Mouse (Mus musculus): ENCODE measurements at regions not wholly inside any gene's neighbourhood (a gene's known extent, or its start where the extent isn't known, plus 50 kb on each side); places are given as distances from the start of the nearest gene placed in this dataset.

DNA sequence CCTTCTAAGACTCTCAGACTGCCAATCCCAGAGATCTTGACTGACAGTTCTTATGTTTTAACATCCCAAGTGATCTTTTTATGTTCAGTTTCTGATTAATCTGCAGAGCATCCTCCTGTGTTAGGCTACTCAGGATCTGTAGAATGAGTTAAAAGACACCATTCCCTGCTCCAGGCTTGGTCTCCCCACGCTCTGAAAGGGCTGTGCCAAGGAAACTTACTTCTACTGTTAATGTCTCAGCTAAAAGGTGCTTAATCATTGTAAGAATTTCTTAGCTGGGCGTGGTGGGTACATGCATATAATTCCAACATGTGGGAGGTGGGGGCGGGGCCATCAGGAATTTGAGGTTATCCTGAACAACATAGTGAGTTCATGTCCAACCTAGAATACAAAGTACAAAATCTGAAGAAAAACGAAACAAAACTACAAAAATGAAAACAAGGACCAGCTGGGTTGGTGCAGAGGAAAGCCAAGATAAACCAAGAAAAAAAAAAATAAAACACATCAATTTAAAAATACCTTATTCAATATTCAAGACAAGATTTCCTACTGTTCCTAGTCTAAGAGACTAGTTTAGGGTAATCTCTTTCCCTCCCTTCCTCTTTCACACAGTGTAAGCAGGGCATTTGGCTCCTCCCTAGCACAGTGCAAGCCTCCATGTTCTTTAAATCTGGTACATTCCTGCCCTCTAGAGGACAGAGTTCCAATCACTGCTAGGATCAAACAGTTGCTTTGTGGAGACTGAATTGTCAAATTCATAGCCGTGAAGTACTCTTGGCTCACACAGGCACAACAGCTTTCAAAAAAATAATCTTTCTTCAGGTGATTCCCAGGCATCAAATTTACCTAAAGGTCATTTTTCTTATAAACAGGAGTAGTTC, 286.9 kb upstream of the Actbl2 start:
- 0 out of 2 replicates have a peak, but pooled peaks cover 4% of the 10 kb centered on the region for H3K4me1 ChIP-seq (ENCODE audit: control insufficient read depth, insufficient read depth, low read length)

DNA sequence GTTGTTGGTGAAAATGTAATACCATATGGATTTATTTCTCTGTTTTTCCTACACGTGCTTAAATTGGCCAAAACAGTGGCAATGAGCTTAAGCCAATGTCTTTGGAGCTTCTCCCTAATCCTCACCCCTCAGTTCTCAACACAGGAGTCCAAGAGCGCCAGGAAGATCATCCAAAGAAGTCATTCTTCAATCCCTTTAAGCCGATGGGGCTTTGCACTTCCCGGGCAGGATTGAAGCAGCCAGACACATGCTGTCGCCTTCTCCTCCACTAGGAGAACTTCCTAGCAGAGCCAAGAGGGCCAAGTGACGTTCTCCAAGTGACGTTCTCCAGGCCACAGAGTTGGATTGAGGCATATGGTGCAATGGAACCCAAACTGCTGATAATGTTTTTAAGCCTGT, 286.3 kb upstream of the Actbl2 start:
- WGBS, result 39% methylated on average over 7 of the region's 7 CpGs
- no peak for DNase-seq
- no peaks in the 10 kb centered on the region for H3K27me3 ChIP-seq (replicated peaks; ENCODE audit: control insufficient read depth, insufficient read depth, low read length)
- no peaks in the 10 kb centered on the region for H3K36me3 ChIP-seq (ENCODE audit: control insufficient read depth, insufficient read depth, low read length)
- 0 out of 2 replicates have a peak, but pooled peaks cover 4% of the 10 kb centered on the region for H3K4me1 ChIP-seq (ENCODE audit: control insufficient read depth, insufficient read depth, low read length)
- TF ChIP-seq POLR2A (IDR thresholded peaks at IDR 0.05; ENCODE audit: low read depth, low read length) (no peak), CTCF (conservative IDR thresholded peaks at IDR 0.05; ENCODE audit: insufficient read depth, insufficient read length, low read depth, low read length) (0 out of 2 replicates have a peak, but pooled peaks have one; percentile 12)
- no peak overlapping the region for H3K27ac ChIP-seq (ENCODE audit: insufficient read depth, low read depth, low read length)
- H3K4me3 ChIP-seq (ENCODE audit: insufficient read depth, low read depth, low read length), result no peak overlapping the region

More for the DNA sequence above, 286.9 kb upstream of the Actbl2 start:
- Histone ChIP-seq H3K27me3 (replicated peaks; ENCODE audit: control insufficient read depth, insufficient read depth, low read length) (no peaks in the 10 kb centered on the region), H3K36me3 (ENCODE audit: control insufficient read depth, insufficient read depth, low read length) (no peaks in the 10 kb centered on the region), H3K4me3 (ENCODE audit: insufficient read depth, low read depth, low read length) (no peak overlapping the region), H3K27ac (ENCODE audit: insufficient read depth, low read depth, low read length) (0 out of 2 replicates have a peak overlapping the region, but pooled peaks have one; percentile 22)
- WGBS, result 16% methylated on average over 5 of the region's 5 CpGs
- DNase-seq, result peak; percentile 89
- TF ChIP-seq POLR2A (IDR thresholded peaks at IDR 0.05; ENCODE audit: low read depth, low read length) (no peak), CTCF (conservative IDR thresholded peaks at IDR 0.05; ENCODE audit: insufficient read depth, insufficient read length, low read depth, low read length) (peak; percentile 67)

DNA sequence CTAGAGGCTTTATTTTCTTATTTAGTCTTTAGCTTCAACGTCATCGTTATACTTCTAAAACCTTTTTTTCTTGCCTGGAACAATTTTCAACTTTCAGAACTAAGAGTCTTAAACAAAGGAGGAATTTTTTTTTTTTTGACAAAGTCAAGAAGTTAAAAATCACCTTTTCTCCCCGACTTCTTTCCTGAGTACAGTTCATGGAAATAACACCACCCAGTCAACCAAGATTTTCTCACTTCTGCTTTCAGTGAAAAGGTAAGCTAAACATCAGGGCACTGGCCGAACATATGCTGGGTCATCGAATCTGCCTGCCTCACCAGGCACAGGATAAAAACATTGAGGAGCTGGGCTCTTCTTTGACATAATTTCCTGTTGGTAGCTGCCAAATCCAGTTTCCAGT, 277.4 kb upstream of the Actbl2 start:
- Histone ChIP-seq H3K4me1 (ENCODE audit: control insufficient read depth, insufficient read depth, low read length) (no peaks in the 10 kb centered on the region), H3K27ac (ENCODE audit: insufficient read depth, low read depth, low read length) (no peak overlapping the region), H3K36me3 (ENCODE audit: control insufficient read depth, insufficient read depth, low read length) (no peaks in the 10 kb centered on the region), H3K4me3 (ENCODE audit: insufficient read depth, low read depth, low read length) (no peak overlapping the region), H3K27me3 (replicated peaks; ENCODE audit: control insufficient read depth, insufficient read depth, low read length) (no peaks in the 10 kb centered on the region)
- TF ChIP-seq POLR2A (IDR thresholded peaks at IDR 0.05; ENCODE audit: low read depth, low read length) (no peak), CTCF (conservative IDR thresholded peaks at IDR 0.05; ENCODE audit: insufficient read depth, insufficient read length, low read depth, low read length) (no peak)
- WGBS, result 70% methylated on average over 5 of the region's 5 CpGs
- no peak for DNase-seq

DNA sequence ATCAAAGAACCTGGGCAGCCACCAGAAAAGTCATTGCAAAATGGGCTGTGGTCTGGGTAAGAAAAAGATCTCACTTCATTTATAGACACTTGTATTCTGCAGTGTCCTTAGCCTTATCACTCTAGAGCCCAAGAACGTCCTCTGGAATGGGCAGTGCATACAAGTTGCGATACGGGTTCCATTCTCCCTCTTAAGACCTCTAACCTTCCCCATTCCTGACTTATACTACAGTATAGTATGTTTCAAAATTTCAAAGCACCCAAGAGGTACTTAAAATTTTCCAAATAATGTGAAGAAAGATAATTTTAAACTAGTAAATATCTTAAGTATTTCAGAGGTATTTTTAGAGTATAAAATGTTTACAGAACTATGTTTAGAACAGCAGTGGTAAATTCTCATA, 276.8 kb upstream of the Actbl2 start:
- no peaks in the 10 kb centered on the region for H3K4me1 ChIP-seq (ENCODE audit: control insufficient read depth, insufficient read depth, low read length)
- H3K27ac ChIP-seq (ENCODE audit: insufficient read depth, low read depth, low read length), result no peak overlapping the region
- H3K4me3 ChIP-seq (ENCODE audit: insufficient read depth, low read depth, low read length), result no peak overlapping the region
- H3K27me3 ChIP-seq (replicated peaks; ENCODE audit: control insufficient read depth, insufficient read depth, low read length), result no peaks in the 10 kb centered on the region
- DNase-seq, result no peak
- 84% methylated on average over 3 of the region's 3 CpGs for WGBS
- H3K36me3 ChIP-seq (ENCODE audit: control insufficient read depth, insufficient read depth, low read length), result no peaks in the 10 kb centered on the region
- TF ChIP-seq CTCF (conservative IDR thresholded peaks at IDR 0.05; ENCODE audit: insufficient read depth, insufficient read length, low read depth, low read length), result no peak
- no peak for TF ChIP-seq POLR2A (IDR thresholded peaks at IDR 0.05; ENCODE audit: low read depth, low read length)

DNA sequence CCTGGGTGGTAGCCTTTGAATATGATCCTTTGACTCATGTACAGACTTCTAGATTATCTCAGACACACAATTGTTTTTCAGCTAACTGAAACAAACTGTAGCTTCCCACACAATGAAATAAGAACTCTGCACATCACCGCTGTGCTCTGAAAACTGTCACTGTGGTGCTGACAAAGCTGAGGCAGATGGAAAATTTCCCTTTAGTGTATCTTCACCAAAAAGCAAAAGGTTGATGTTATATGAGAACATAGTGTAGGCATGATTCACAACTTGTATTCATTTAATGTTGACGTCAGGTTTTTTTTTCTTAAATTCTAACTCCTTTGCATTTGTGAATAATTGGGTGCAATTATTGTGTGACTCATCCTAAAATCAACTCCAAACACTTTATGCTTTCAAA, 264.1 kb upstream of the Actbl2 start:
- Histone ChIP-seq H3K27ac (ENCODE audit: insufficient read depth, low read depth, low read length) (no peak overlapping the region), H3K4me1 (ENCODE audit: control insufficient read depth, insufficient read depth, low read length) (no peaks in the 10 kb centered on the region), H3K27me3 (replicated peaks; ENCODE audit: control insufficient read depth, insufficient read depth, low read length) (no peaks in the 10 kb centered on the region), H3K36me3 (ENCODE audit: control insufficient read depth, insufficient read depth, low read length) (no peaks in the 10 kb centered on the region), H3K4me3 (ENCODE audit: insufficient read depth, low read depth, low read length) (no peak overlapping the region)
- no peak for DNase-seq
- TF ChIP-seq CTCF (conservative IDR thresholded peaks at IDR 0.05; ENCODE audit: insufficient read depth, insufficient read length, low read depth, low read length), result no peak
- no peak for TF ChIP-seq POLR2A (IDR thresholded peaks at IDR 0.05; ENCODE audit: low read depth, low read length)
- WGBS, result 82% methylated on average over 2 of the region's 2 CpGs

- no peak overlapping the region for H3K4me3 ChIP-seq (ENCODE audit: insufficient read depth, low read depth, low read length)
- no peak overlapping the region for H3K27ac ChIP-seq (ENCODE audit: insufficient read depth, low read depth, low read length)
- no peak for DNase-seq
- no peaks in the 10 kb centered on the region for H3K27me3 ChIP-seq (replicated peaks; ENCODE audit: control insufficient read depth, insufficient read depth, low read length)
- no peak for TF ChIP-seq POLR2A (IDR thresholded peaks at IDR 0.05; ENCODE audit: low read depth, low read length)
- no peak for TF ChIP-seq CTCF (conservative IDR thresholded peaks at IDR 0.05; ENCODE audit: insufficient read depth, insufficient read length, low read depth, low read length)
- no peaks in the 10 kb centered on the region for H3K4me1 ChIP-seq (ENCODE audit: control insufficient read depth, insufficient read depth, low read length)
- WGBS, result 92% methylated on average over 2 of the region's 2 CpGs
- H3K36me3 ChIP-seq (ENCODE audit: control insufficient read depth, insufficient read depth, low read length), result no peaks in the 10 kb centered on the region
Measured at GRCm38 (mm10) chr13:110991121-110991520, 263.7 kb upstream of the Actbl2 start.

DNA sequence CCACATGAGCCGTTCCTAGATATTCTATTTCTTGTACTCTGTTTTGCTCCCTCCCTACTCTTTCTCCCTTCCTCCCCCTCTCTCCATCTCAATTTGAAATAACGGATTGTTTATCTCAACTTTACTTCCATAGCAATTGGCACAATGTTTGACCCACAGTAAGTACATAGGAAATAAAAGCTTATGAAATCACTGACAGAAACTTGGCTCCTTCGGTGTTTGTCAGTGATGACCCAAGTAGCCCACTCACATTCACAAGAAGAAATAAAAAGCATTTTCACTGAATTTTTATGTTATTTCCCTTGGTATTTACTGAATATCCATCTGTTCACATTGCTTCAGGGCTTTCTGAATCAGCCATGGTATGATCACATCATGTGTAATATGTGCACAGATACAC, 260.2 kb upstream of the Actbl2 start:
- no peak for DNase-seq
- H3K27ac ChIP-seq (ENCODE audit: insufficient read depth, low read depth, low read length), result no peak overlapping the region
- H3K27me3 ChIP-seq (replicated peaks; ENCODE audit: control insufficient read depth, insufficient read depth, low read length), result no peaks in the 10 kb centered on the region
- no peak for TF ChIP-seq CTCF (conservative IDR thresholded peaks at IDR 0.05; ENCODE audit: insufficient read depth, insufficient read length, low read depth, low read length)
- H3K36me3 ChIP-seq (ENCODE audit: control insufficient read depth, insufficient read depth, low read length), result no peaks in the 10 kb centered on the region
- H3K4me1 ChIP-seq (ENCODE audit: control insufficient read depth, insufficient read depth, low read length), result no peaks in the 10 kb centered on the region
- no peak overlapping the region for H3K4me3 ChIP-seq (ENCODE audit: insufficient read depth, low read depth, low read length)
- WGBS, result 60% methylated on average over 3 of the region's 3 CpGs

All from kidney, adult 2 months (tissue).